18 mouse cellular contexts compared by ENCODE assay signal in the genomic region with DNA sequence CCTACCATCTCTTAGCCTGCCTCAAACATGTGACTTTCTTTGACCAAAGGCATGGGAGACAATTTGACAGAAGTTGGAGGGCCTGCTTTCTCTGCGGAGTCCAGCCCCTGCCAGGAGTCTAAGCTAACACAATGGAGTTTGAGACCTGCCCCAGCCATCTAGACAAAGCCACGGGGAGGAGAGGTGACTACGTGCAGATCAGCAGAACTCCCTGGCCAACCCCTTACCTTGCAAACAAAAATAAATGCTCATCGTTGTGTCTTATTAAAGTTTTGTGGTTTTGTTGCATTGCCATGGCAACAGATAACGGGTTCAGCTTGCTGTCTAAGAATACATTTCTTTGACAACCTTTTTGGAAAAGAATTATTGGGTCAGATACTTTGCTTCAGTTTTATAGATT.
"Had no signal": no experiment of that assay in that cellular context is flagged by ENCODE, and none has a peak within 500 bp of the region (broad histone marks: within the 10 kb centered on the region; RNA-seq: fewer than 3 reads in every experiment).

No protein-coding gene starts in this region.

- H3K27ac ChIP-seq: liver, embryonic 14.5 days; midbrain, embryonic 12.5 days; neural tube, embryonic 13.5 days; neural tube, embryonic 15.5 days had no signal

- H3K4me2 ChIP-seq: lung, embryonic 14.5 days; midbrain, embryonic 12.5 days; neural tube, embryonic 13.5 days; neural tube, embryonic 15.5 days had no signal

- H3K4me3 ChIP-seq: midbrain, embryonic 12.5 days; myocyte; neural tube, embryonic 13.5 days; neural tube, embryonic 15.5 days had no signal

- H3K36me3 ChIP-seq: midbrain, embryonic 12.5 days; neural tube, embryonic 13.5 days; neural tube, embryonic 15.5 days had no signal

- H3K9ac ChIP-seq: liver, embryonic 14.5 days; lung, embryonic 14.5 days; midbrain, embryonic 12.5 days; neural tube, embryonic 13.5 days; neural tube, embryonic 15.5 days had no signal

- DNase-seq: lung, adult 18-20 months; lung, embryonic 14.5 days; lung, postnatal 10 days; lung, postnatal 4 days; retina, postnatal 1 day; right cerebral cortex, adult 18-20 months; right cerebral cortex, postnatal 25 days; right cerebral cortex, postnatal 4 days; spleen, adult 18-20 months; thymus, adult 2 months; thymus, postnatal 25 days; thymus, postnatal 4 days had no signal

- ATAC-seq: midbrain, embryonic 16.5 days had no signal

- H3K4me1 ChIP-seq: midbrain, embryonic 12.5 days; neural tube, embryonic 13.5 days; neural tube, embryonic 15.5 days had no signal

- H3K9me3 ChIP-seq: midbrain, embryonic 12.5 days; neural tube, embryonic 13.5 days; neural tube, embryonic 15.5 days had no signal

- H3K27me3 ChIP-seq: midbrain, embryonic 12.5 days; neural tube, embryonic 13.5 days; neural tube, embryonic 15.5 days had no signal
